Mouse (Mus musculus) 3134 (cell line): ENCODE results near the gene Slit3.

Source experiments
- DNase-seq: peaks from one replicate; pipeline ENCODE4 v3.0.0-alpha.2; 2011; ENCODE audit warnings: low spot score; ENCODE audit not compliant: insufficient read length; ENCODE audit errors: extremely low read depth

Slit3 gene

DNA sequence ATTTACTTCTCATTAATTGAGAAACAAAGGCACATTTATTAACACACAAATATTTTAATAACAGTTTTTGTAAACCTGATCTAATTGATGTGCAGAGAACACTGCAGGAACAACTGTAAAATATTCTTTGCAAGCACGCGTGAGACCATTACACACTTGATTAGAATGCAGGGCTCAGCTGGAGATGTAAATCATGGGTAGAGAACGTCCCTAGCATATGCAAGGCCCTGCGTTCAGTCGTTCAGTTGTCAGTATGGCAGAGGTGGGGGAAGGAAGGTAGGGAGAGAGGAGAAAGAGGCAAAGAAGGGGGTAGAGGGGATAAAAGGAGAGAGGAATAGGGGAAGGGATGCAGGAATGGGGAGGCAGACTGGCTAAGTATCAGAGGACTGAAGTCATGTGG, 61.9 kb downstream of the Slit3 start:
- DNase-seq, result no peak

DNA sequence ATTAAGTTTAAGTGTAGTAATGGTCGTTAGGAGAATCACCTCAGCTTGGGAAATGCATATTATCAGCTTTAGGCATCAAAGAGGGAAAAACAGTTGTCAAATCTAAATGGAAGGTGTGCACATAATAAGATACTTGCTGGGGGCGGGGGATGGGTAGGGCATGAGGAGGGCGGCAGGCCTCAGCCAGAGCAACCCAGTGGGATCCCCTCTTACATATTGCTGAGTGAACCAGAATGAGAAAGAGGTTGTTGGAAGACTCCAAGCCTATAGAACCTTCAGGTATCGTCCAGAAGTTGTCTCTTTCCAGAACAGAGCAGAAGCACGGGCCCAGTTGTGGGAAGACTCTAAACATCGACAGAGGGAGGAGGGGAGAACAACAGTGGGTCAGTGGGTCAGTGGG, 73.8 kb downstream of the Slit3 start:
- DNase-seq, result no peak

DNA sequence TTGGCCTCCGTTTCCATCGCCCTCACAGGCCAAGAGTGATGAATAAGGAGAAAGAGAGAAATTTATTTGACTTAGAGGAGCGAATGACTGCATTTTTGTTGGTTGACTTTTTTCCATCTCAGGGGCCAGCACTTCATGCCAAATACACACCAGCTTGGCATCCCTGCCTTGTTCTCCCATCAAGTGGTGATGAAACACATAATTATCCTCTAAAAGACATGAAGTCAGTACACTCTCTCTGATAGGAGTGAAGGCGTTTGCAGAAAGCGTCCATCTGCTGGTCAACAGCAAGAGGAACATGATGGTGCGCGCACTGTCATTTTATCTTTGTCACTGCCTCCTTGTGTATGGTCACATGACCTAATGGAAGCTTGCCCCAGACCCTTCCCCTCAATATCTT, 75.8 kb downstream of the Slit3 start:
- no peak for DNase-seq

DNA sequence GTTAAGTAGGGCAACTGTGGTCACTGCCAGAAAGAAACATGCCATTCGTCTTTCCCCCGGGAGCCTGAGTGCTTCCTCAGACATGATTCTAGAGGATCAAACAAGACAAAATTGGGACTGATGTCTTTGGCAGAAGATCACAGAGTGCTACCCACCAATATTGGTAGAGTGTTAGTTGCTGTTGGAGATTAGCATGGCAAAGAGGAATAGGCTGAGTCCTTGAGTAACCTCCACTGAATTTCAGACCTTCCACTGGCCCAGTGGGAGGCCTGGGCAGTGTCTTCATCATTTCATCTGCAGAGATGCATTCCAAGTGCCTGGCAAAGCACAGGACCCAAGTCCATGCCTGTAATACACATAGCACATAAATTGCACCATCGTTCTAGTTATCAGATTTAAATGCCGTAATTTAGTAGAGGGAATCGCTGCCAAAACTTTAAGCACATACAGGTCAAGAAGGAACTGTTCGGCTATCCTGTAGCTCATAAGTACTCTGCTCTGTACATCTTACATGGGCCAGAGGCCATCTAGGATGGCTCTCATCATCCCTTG, 77.6 kb downstream of the Slit3 start:
- DNase-seq, result no peak

DNA sequence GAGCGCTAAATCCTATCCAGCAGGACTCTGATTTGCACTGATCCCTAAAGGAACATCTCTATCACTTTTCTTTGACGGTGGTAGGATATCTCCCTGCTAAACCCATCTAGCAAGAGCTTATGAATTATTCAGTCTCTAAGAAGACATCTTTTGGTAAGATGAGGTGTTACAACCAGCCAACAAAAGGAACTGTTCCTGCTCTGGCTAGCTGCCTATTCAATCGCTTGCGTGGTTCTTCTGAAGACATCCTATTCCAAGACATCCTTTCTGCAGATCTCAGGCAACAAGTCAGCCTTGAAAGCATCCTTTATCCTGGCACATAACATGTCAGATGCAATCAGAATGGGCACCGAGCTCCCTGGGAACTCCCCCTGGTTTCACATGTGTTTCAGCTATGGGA, 81.3 kb downstream of the Slit3 start:
- DNase-seq, result no peak

DNA sequence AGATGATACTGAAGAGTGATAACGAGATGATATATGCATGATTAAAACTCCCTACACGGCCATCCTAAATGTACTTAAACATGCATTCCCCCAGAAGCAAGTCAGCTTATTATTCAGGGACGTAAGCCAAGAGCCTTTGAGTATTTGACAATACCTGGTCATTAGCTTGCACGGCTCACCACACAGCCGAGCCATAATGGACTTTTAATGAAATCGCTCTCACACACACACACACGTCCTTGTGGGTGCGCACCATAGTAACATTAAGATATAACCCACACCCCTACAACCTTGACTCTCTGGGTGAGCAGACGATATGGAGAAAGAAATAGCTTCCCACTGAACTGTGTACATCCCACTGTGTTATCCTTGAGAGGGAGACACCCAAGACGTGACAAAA, 82.6 kb downstream of the Slit3 start:
- no peak for DNase-seq

DNA sequence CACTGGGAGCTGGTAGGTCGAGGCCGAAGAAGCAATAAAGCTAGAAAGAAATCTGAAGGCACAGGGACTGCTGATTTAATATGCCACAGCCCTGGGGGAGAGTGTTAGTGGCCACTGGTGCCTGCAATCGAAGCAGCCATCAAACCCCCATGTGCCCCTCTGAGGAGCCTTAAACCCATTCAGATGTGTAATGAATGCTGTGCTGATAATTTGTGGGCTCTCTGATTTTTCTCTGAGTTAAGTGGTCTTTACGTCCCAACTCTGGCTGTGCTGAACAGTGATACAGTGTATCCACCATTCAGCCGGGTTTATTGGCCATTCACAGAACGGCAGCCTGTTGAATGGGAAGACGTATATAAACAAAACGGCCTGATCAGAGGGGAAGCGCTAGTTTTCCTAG, 83.1 kb downstream of the Slit3 start:
- no peak for DNase-seq

DNA sequence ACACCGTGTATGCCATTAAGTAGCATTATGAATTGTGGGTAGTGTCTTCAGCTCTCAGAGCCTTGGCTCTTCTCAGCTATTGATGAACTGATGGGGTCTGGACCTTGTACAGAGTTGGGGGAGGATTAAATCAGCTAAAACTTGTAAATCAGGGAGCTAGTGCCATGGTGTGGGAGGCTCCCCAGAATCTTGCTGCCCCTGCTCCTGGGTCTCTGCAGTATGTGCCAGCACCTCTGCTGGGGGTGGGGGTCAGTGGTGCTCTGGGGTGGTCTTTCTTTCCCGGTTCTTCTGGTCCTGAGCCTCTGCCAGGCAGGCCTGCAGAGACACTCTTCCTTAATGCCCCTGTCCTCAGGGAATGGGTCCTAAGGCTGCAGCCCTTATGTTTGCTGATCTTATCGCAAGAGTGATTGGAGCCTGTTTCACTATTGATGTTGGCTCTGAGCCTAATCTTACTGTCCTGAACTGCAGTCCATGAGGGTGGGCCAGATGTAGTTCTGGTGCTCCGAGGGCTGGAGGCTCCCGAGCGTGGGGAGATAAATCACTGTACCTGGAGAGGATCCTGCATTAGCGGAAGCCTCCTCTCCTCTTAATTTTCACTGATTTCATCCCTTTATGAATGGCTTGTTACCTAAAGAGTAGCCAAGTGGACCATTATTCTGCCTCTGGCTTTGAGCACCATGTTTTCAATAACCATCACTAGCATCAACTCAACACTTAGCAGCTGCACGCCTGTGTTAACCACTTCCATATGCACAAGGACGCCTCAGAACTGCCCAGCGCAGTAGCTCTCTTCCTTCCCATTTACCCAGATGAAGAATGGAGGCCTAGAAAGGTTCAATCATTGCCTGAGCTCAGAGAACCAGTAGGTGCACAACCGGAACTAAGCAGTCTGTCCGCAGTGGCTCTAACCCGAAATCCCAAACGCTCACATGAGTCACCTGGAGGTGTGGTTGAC, 90.0 kb downstream of the Slit3 start:
- DNase-seq, result no peak

DNA sequence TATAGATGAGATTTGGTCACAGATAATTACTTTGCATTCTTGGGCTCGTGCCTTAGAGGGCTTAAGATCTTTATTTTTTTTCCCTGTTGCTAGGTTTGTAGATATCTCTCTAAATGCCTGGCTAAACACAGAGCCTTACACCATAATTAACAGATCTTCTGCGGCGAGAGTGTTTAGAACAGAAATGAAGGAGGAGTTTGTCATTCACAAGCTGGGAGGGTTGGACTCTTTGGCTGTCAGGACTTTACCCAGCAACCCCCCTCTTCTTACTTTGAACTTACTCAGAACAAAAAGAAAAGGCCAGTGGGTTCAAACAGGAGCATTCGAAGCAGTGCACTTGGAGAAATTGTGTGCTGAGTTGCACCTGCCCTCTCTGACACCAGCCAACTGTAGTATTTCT, 103.0 kb downstream of the Slit3 start:
- no peak for DNase-seq

DNA sequence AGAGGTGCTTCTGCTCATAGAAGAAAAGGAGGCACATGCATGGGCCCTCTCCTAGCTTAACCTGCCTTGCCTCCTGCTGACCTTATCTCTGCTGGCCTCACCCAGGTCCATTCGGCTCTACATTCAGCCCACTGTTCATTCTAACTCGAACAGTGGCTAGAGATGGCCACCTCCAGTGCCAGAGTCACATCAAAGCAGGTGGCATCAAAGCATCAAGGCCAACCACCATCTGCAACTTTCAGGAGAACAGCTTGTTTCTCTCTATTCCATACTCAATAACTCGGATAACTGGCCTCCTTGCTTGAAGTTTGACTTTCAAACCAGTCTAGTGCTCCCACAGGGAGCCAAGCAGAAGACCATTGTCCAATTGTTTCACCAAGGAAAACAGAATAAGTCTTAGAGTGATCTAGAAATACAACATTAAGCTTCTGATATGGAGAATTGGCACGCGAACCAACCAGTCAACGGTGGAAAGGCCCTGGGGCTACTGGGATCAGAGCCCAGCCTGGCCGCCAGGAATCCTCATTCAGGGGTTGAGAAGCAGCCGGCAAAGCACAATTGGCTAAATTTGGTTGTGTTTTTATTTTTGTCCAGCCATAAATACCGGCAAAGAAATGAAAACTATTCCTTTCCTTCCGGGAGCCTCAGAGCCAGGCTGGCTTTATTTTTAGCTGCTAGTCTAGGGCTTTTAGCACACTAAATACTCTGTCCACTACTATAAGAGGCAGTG, 110.5 kb downstream of the Slit3 start:
- peak; percentile 7 for DNase-seq

DNA sequence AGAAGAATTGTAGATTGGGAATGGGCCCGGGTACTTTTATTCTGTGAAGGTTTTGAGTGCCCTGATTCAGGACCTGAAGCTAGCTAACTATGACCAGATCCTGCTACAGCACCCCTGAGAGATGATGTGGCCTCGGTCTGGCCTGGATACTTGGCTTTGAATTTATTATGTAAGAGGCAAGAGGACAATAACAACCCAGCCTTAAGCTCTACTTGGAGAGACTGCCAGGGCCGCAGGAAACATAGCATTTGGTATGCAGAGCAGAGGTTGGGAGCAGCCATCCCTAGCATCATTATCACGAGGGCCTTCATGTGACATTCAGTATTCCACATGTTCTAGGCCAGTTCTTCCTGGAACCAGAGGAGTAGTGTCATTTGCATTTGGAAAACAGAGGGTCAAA, 111.3 kb downstream of the Slit3 start:
- DNase-seq, result no peak

DNA sequence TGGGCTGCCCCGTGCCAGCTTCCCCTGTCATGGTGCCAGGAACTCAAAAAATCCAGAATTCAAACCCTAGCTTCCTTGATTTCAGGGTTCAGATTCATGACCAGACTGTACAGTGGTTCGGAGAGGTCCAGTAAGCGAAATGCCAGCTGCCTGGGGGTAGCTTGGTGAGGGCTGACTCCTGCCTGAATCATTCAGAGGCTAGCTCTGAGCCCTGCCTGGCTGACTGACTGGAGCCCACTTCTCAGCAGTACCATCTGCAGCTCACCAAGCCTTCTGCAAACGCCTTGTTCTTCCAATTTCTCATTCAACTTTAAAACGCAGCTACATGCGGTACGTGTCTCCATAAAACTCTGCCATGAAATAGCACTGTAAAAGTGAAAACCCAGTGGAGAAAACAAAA, 120.4 kb downstream of the Slit3 start:
- no peak for DNase-seq

DNA sequence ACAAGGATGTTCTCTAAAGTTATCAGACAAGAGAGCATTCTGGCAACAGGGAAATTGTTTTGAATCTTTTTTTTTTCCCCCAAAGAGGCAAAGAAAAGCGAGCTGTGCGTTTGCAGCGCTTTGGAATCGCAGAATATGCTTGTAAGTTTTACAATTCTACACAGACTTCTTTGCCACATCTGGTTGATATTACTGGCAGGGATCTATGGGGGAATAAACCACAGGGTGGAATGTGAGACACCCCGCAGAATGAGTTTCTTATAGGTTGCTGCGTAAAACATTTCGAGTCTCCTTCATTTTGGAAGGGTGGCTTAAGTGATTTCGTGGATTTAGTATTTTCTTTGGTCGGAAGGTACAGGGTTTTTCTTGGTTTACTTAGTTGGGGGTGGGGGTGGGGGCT, 122.6 kb downstream of the Slit3 start:
- no peak for DNase-seq

DNA sequence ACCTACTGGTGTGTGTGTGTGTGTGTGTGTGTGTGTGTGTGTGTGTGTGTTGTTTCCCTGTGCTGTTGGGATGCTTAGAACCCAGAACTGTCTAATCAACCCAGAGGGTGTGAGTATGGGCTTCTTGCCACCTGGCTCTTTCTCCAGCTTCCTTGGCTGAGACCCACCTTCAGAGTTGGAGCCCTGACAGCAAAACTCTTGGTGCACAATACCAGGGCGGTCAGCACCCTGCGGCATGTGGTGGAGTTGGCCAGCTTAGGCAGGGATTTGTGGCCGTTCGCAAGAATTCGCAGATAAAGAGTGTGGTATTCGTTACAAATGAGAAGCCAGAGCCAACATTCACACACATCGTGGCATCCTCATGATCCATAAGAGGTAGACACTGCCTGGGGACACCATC, 123.5 kb downstream of the Slit3 start:
- peak; percentile 25 for DNase-seq

DNA sequence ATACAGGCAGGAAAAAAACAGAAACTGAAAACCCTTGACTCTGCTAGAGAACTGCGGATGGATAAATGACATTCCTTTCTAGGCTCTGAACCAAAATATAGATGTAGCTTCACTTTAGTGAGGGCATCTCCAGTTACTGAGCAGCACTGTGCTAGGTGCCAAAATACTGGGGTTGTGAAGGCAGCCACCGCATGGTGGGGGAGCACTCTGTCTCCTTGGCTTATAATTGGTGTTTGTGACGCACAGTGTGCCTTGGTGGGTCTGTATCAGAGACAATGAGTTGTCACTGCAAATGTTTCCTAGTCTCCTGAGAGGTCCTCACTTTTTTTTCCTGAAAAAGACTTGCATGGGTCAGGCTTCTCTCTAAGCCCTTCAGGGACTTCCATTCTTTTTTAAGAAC, 125.6 kb downstream of the Slit3 start:
- DNase-seq, result no peak

DNA sequence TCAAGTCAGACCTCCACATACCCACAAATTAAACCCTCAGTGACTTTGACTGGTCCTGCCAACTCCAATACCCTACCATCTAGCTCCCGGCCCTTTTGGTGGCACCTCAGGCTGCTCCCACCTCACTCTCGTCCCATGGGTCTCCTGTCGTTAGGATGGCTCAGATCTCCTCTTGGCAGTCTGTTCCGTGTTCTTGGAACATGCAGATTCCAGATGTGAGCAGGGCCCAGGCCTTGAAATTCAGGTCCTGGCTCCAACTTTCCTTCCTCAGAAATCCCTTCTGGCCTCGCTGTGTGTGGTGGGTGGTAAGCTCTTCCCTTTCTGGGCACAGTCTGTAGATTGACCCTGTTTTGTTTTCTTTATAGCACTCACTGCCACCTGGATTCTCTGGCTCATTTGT, 127.1 kb downstream of the Slit3 start:
- DNase-seq, result no peak

DNA sequence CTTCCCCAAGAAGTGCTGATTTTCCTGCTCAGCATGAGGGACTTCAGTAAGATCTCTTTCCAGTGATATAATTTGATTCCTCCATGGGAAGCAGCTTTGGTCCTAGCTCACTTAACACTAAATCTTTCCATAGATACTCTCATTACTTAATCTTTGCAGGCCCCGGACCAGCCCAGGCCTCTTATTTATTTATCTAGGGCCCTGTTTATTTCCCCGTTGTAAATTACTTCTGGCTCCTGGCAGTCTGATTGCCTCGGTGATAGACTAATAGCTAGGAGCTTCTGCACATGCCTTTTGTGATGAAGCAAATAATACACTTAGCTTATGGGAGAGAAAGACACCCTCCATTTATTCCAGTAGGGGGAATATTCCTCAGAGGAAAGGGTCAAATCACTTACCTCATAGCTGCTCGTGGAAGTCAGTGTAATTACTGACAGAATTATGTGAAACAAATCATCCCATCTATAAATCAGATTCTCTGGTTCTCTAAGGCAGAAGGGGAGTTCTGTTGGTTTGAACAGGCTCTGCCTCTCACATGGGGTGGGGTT, 129.9 kb downstream of the Slit3 start:
- DNase-seq, result no peak

DNA sequence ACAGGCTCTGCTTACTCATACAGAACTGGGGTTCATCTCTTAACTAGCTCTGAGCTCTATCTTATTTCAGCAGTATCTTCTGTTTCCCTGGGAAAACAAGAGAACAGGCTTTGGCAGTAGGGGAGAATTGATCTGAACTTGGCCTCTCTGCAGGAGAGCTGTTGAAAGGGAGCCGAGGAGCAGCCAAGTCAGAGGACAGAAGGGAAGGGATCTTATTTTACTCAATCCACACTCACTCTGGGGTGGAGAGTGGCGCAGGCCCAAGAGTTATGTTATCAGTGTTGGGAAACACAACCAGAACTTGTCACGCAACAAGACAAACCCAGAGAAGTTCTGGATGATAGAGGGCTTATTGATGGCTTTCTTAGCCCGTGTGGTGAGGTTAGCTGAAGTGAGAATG, 130.9 kb downstream of the Slit3 start:
- no peak for DNase-seq

DNA sequence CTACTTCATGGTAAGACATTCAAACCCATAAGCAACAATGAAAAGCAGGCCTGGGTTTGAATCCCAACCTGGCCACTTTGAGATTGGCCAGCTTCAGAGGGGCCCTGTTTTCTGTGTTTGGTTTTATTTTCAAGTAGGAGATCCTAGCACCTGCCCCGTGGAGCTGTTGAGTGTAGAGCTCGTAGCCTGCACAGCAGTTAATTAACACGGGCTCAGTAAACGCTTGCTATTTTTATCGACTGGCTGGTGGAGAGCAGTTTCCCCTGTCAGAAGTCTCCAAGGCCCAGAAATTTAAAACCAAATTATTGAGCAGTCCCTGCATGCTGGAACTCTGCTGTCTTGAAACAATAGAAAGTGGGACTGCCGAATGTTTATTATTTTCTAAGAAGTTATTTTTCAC, 136.3 kb downstream of the Slit3 start:
- DNase-seq, result no peak

DNA sequence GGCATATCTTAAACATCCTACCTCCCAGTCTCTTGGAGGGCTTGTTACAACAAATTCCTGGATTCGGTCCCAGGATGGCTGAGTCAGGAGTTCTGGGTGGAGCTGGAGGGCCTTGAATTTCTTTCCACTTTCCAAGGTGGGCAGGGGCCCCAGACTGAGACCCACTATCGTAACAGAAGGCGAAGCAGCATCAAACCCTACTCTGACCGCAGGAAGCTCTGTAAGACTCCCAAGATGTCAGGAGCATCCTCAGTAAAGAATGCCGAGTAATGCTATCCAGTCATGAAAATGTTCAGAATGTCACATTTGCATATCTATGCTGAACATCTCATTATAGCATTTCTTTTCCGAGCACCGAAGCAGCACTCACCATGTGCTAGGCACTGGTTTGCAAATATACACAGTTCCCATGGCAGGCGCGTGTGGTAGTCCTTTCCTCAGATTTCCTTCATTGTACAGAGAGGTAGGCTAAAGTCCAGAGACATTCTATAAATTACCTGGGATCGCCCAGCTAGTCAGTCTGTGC, 140.6 kb downstream of the Slit3 start:
- DNase-seq, result no peak

DNA sequence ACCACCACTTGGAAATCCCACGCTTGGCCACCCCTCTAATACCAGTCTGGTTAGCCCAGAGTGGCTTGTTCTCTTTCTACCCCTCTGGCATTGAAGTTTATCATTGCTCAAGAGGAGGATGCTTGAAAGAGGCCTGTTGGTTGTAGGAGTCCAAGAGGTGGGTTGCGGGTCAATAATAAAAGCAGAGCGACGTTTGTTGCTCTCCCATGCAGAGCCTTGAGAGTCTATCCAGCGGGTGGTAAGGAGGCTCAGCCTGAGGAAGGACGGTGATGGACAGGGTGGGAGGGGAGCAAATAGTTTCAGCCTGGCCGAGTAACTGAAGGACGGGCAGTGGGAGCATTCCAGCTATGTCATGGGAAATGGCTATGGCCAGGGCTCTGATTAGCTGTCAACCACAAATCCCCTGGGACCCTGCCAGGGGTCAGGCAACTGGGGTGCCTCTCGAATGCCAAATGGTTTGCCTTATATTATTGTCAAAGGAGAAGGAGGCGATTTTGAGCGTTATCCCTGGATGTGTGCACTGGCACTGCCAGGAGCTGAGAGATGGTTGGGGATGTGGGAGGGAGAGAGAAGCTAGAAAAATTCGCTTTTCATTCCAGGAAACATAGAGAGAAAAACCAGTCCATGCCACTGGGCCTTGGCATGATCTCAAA, 141.4 kb downstream of the Slit3 start:
- DNase-seq, result peak; percentile 72
